Mouse (Mus musculus) C2C12 (cell line): ENCODE measurements around the gene Gpr1.

Source experiments
- CTCF ChIP-seq: IDR thresholded peaks from one replicate; pipeline ENCODE4 v1.5.1; 2011; ENCODE audit not compliant: control insufficient read depth, insufficient read depth, insufficient read length
- MAX ChIP-seq: IDR thresholded peaks from one replicate; pipeline ENCODE4 v1.6.1; 2011; ENCODE audit warnings: mild to moderate bottlenecking, control low read depth
- USF1 ChIP-seq: IDR thresholded peaks from one replicate; pipeline ENCODE4 v1.6.1; 2011; ENCODE audit warnings: low read depth, mild to moderate bottlenecking, control low read depth, moderate library complexity

GRCm38 (mm10) chr1:63239305-63239704, 25.0 kb upstream of the Gpr1 start:
- no peak for TF ChIP-seq CTCF
- TF ChIP-seq MAX, result no peak
- TF ChIP-seq USF1, result no peak
